Mouse (Mus musculus): ENCODE results near the gene Nudt9. TPM values are rescaled to one million over a fixed set of nuclear protein-coding genes. Genes with fewer than 3 reads are reported as not detected.
"Not testable (repeated sequence)": the region's sequence is repeated elsewhere in the genome, so short reads cannot be mapped to it uniquely, and the experiment has no call there.

Gene Nudt9
- total RNA-seq (2021) = 10 to 100 TPM; 38.9 to 39.9 TPM
- long read RNA-seq, experiment 1, transcript Nudt9-201 (8 exons, 1,488 nt) = major isoform, 70 of 88 reads
- long read RNA-seq, experiment 1, partial matches to known transcripts = 11 of 88 reads
- long read RNA-seq, experiment 1, other reads (novel, unspliced or antisense) = 7 of 88 reads
- long read RNA-seq, experiment 2, transcript Nudt9-201 (8 exons, 1,488 nt) = major isoform, 50 of 62 reads
- long read RNA-seq, experiment 2, partial matches to known transcripts = 3 of 62 reads
- long read RNA-seq, experiment 2, other reads (novel, unspliced or antisense) = 9 of 62 reads

DNA sequence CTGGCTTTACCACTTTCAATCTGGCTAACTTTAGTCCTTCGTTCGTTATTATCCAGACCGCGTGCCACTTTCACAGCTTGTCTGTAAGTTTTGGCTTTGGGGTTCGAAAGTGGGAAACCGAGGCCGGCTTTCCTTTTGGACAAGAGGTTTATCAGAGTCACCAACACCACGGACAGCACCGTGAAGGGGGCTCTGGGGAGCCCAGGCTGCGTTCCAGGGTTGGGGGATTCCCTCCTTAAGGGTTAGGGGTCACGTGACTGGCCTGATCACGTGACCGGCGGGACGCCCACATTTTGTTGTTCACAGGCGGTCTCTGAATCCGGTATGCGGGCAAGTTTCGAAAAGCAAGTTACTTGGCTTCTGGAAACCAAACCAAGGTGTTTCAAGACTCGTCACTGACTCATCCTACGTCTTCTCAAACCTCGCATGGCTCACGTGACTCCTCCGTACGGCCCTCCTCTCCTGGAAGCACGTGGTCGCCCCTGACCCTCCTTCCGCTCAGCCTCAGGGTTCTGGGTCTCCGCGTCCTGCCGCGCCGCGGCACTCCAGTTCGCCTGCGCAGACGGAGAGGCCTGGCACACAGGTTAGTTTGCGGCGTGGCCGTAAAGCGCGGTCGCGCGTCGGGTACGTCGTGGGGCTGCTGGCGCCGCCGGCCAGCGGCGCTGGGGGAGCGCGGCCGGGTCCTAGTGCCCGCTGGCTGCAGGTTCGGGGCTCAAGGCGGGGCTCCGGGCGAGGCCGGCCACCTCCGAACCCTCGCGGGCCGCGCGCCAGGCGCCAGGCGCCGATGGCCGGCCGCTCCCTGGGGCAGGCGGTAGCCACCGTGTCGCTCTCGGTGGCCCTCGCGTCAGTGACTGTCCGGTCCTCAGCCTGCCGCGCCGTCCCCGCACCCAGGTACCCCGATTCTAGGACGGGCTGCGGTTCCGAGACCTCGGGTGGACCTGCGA lies at the start of gene Nudt9:
TSS of gene Nudt9 (plus strand) at position 51 of the 944 bp plus-strand sequence.
- DNase-seq (ENCODE audit: low spot score in 2 of 2) = peak; percentile 92 to 98

DNA sequence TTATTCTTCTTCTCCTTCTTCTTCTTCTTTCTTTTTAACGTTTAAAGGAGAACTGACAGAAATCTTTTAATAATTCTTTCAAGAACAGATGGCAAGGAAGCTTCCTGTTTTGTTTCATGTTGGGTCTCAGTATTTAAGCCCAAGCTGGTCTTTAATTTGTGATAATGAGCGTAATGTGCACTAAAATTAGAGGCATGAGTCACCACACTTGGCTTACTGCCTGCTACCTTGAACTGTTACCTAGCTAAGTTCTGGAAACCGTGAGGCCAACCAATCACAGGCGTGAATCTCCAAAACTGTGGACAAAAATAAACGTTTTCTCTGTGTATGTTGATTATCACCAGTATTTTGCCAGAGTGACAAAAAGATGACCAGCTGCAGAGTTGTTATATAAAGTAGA lies 47.4 kb upstream of the Nudt9 start:
- DNase-seq (ENCODE audit: low spot score in 2 of 2) = no peak

DNA sequence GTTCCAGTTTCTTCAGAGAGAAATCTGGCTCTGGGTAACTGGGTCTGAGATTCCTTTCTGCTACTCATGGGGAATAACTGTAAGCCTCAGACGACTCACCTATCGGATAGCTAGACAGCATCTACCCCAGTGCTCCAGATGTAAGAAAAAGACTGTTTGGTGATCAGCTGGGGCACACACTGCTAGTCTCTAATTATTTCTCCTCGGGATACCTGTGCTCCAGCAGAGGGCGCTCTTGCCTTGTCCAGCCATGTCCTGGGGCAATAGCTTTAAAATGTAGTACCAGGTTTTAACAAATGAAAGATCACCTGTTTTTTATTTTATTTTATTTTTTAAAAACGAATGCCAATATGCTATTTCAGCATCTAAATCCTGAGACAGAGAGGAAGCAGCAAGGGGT lies 46.4 kb upstream of the Nudt9 start:
- DNase-seq (ENCODE audit: low spot score in 2 of 2) = peak; percentile 59 to 80

DNA sequence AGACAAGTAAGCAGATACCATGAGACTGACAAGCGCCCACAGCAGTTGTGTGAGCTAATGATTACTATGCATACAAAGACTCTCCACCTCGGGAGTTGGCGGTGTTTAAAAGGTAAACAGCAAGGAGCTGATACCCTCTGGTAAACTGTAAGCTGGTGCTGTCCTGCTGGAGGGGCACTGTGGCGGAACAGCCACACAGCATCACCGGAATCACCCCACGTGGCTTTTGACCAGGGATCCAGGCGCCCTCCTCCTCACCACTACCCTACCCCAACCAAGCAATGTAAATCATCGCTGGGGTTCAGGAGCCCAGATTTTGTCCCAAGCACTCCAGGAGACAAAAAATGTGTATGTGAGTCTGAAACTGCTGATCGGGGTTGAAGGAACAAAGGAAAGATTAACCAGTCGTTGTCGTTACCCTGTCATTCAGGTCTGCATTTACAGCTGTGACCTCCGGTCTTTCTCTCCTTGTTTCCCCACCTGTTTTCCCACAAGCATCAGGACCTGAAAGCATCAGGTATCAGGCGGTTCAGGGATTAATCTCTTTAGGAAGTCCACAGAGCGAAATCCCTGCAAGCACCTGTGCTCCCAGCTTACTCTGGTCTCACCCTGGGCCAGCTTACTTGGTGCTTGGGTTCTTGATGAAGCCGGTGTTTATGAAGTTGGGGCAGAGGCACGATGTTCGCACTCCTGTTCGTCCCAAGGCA lies 43.4 kb upstream of the Nudt9 start:
- DNase-seq (ENCODE audit: low spot score in 2 of 2) = no peak

DNA sequence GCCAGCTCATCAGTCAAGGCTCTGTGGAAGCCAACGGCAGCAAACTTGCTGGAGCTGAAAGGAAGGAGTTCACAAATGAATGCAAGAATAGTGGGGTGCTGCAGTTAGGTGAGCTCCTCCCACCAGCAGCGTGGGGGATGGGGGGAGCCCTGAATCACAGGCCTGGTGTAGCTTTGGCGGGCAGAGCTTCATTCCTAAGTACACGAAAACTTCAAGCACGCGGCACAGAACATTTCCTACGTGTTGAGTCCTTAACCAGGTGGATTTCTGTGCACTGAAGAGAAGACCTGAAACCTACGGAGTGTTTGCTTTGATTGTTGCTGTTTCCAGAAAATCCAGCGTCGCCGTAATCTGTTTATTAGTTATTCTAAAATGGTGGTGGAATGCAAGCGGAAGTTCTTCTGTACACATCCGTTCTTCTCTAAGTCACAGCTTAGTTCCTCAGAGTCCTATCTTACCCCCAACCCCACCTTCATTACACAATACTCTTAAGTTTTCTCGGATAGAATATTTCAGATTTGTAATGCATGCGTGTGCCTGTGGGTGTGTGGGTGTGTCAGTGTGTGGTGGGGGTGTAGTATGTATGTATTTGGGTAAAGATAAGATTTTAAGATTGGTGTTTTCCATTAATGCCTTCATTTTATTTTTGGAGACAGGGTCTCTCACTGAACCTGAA lies 42.7 kb upstream of the Nudt9 start:
- DNase-seq (ENCODE audit: low spot score in 2 of 2) = no peak

DNA sequence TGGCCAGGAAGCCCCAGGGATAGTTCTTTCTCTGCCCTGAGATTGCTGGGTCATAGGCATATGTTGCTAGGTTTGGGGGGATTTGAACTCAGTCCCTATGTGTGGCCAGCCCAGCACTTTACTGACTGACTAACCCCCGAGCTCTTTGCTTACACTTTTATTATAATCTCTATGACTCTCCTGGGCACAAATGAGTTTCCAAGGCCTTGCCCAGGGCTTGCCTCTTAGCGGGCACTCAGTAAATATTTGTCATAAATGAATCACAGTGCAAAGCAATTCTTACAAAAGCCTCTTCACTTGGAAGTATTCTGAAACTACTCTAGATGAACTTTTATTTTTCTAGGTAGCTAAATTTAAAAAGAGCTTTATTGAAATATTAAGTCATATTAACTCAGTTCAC lies 42.2 kb upstream of the Nudt9 start:
- DNase-seq (ENCODE audit: low spot score in 2 of 2) = no peak

DNA sequence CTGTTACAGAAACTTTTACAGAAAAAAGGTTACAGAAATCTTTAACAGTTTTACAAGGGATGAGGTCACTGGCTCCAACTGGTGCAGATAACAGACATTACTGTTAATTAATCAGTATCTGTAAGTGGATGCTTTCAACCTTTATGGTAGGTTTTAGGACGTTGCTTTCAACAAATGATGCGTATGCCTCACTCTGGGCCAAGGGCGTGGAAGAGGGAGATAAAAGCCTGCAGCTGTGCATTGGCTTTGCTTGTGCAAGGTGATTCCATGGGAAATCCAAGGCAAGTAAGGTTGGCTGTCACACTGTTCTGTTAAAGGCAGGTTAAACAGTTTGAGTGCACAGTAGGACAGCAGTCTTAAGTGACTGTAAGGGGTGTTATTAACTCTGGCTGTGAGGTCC lies 39.3 kb upstream of the Nudt9 start:
- no peak for DNase-seq (ENCODE audit: low spot score in 2 of 2)

DNA sequence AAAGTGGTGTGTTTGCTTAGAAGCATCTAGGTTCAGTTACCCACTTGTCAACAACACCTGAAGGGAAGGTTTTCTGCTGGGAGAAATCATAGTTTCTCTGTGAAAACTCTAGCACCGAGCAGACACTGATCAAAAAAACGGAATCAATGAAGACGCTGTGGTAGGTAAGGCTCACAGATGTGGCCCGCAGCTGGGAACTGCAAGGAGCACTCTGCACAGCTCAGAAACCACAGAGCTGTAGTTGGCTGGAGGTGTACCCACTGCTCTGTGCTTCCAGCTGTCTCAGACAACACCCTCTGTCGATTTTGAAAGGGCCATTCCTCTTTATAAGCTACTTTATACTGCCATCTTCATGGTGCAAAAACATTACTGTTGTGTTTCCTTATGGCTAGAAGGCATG lies 38.3 kb upstream of the Nudt9 start:
- DNase-seq (ENCODE audit: low spot score in 2 of 2) = no peak

DNA sequence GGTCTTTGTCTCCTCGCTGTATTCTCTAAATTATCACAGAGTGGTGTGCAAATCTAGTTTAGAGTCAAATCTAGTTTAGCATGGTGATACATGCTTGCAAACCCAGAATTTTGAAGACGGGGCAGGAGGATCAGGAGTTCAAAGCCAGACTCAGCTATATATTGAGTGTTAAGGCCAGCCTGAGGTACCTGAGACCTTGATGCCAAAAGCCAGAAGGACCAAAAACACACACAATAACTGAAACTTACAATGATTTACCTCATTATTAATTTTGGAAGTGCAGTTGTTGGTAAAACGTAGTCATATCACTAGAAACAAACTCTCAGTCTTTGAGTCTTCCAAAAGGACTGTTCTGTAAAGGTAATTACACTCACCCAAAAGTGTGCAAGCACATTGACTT lies 36.7 kb upstream of the Nudt9 start:
- DNase-seq (ENCODE audit: low spot score in 2 of 2) = no peak

DNA sequence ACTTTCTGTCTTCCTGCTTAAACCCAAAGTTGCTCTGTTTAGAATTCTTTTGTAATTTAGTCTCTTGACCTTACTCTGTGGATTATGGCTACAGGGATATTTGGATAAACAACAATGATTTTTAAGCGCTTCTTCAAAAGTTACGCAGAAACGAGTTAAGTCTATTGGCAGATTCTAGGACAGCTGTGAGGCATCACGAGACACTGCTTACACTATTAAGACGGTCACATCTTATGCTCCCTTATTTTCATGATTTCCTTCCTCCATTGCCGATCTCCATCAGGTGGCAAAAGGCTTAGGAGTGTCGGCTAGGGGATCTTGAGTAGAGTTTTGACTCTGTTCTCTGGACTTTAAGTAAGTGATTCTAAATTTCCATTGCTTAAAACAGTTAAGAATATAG lies 35.8 kb upstream of the Nudt9 start:
- no peak for DNase-seq (ENCODE audit: low spot score in 2 of 2)

DNA sequence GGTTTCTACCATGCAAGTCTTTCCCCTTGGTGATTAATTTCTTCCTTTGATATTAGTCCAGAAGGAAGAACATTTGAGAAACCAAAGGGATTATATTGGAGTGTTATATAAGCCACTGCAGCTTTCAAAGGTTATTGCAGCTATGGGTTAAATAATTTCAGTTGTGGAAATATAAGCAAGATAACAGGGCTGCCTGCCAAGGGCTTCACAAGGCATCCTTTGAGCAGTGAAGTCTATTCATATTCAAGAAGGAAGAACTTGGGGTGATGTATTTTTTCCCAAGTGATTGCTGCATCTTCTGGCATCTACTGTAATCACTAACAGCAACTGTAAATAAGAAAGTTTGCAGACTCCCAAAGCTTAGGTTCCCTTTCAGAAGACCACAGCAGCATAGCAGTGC lies 34.7 kb upstream of the Nudt9 start:
- no peak for DNase-seq (ENCODE audit: low spot score in 2 of 2)

DNA sequence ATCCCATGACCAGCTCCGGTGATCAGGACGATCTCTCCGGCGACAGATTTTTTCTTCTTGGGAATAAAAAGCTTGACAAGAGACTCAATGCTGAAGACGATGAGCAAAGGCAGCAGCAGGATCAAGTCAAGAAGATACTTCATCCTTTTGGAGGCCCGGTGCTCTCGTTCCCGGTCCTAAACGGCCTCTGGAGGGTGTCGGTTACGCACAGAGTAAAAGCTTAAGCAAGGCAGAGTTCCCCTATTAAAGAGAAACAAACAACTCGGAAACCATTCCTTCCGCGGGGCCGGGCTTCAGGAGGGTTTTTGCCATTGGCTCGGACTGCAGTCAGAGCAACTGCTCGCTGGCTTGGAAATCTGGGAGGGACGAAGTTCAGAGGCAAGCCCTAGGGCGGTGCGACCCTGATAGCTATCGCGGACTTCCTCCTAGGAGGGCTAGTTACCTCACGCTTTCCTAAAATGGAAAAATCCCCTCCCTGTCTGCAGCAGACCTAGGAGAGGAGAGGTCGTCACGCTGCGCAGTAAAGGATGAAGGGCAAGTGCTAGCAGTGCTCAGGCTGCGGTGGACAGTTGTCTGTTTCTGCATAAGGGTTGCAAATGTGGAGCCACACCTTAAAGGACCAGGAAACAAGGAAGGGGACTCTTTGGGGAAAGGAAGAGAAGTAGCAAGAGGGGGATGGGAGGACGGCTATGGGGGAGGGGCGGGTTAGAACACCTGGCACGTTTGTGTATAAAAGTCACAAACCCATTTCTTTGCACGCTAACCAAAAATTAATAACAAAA lies 24.3 kb upstream of the Nudt9 start, which contains the start of gene Hsd17b11:
TSS of gene Hsd17b11 (minus strand) at position 323 of the 782 bp plus-strand sequence.
- DNase-seq (ENCODE audit: low spot score in 2 of 2) = peak; percentile 74 to 85

DNA sequence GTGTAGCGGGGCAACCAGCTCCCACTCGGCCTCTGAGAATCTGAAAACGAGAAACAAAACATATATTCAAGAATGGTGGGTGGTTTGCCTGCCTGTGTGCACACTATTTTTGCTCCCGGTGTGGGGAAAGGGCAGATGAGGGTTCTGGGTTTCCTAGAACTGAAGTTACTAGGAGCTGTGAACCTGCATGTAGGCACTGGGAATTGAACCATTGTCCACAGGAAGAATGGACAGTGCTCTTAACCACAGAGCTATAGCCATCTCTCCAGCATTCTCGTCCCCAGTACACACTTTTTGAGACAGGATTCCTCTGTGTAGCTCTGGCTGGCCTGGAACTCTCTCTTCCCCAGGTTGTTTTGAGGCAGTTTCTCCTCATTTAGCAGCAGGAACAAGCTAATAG lies 23.5 kb upstream of the Nudt9 start:
- DNase-seq (ENCODE audit: low spot score in 2 of 2) = no peak

DNA sequence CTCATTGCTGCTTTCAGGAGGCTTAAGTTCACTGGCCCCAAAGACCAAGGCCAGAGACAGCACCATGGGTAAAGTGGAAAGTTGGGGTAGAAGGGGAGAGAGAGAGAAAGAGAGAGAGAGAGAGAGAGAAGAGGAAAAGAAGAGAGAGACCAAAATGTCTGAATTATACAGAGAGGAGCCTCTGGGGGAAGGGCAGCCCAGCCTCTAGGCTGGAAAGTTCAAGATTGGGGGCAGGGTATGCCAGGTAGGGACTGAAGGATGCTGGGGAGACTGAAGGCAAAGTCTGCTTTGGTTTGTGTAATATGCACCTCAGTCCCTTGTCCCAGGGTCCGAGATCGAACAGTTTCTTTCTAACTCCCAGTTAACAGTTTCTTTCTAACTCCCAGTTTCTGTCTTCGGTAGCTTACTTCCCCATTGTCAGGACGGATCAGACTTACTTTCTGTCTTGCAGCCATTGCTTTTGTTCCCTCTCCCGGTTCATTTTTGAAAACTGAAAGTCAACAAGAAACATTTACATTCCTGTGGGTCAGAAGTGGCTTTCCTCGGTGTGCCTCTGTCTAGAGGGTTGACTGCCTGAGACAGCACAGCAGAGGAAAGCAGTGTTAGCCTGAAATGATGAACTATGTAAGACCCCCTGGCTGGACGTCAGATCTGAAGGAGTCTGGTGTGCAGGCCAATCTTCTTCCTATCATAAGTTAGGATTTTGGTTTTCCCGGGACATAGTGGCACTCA lies 22.7 kb upstream of the Nudt9 start:
- DNase-seq (ENCODE audit: low spot score in 2 of 2) = no peak

DNA sequence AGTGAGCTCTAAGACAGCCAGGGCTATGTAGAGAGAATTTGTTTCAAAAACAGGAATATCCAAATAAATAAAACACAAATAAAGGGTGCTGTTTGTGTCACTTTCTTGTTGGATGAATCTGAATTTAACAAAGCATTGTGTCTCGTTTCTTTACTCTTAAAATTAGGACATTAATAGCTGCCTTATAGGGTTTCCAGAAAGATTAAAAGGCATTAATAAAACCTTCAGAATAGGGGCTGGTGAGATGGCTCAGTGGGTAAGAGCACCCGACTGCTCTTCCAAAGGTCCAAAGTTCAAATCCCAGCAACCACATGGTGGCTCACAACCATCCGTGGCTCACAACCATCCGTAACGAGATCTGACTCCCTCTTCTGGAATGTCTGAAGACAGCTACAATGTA lies 21.9 kb upstream of the Nudt9 start:
- DNase-seq (ENCODE audit: low spot score in 2 of 2) = not testable (repeated sequence)

DNA sequence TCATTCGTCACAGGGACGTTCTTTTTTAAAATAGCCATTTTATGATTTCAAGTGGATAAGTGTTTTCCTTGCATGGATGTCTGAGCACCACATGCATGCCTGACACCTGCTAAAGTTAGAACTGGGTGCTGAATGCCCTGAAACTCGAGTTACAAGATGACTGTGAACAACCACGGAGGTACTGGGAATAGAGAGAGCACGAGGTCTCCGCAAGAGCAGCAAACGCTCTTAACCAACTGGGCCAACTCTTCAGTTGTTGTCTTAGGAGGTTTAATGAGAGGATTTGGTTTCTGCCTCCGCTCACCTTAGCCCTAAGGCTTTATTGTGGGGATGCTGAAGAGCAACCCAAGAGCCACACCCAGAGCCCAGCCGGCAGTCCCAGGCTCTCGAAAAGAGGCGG lies 21.3 kb upstream of the Nudt9 start:
- no peak for DNase-seq (ENCODE audit: low spot score in 2 of 2)

DNA sequence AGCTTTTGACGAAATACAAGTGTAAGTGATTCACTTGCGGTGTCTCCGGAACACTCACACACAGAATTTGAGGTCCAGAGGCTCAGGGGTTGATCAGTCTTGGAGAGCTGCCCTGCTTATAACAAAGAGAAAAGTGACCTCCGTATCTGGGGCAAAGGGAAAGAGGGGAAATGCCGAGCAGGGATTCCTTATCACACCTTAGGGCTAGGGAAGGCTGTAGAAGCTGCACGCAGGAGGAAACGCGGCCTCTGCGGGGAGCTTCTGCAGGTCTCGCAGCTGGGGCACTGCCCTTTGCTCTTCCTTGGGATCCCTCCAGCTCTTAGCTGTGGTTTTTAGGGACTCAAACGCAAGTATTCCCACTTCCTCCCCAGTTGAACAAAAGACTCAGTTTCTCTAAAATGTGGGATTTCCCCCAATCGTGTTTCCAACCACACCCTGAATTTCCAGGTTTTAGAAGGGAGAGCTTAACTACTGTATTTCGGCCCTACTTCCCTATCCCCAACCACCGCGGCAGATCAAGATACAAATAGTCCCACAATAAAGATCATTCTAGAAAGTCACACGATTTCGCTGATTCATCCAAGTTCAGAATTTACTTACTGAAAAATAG lies 20.8 kb upstream of the Nudt9 start:
- no peak for DNase-seq (ENCODE audit: low spot score in 2 of 2)

DNA sequence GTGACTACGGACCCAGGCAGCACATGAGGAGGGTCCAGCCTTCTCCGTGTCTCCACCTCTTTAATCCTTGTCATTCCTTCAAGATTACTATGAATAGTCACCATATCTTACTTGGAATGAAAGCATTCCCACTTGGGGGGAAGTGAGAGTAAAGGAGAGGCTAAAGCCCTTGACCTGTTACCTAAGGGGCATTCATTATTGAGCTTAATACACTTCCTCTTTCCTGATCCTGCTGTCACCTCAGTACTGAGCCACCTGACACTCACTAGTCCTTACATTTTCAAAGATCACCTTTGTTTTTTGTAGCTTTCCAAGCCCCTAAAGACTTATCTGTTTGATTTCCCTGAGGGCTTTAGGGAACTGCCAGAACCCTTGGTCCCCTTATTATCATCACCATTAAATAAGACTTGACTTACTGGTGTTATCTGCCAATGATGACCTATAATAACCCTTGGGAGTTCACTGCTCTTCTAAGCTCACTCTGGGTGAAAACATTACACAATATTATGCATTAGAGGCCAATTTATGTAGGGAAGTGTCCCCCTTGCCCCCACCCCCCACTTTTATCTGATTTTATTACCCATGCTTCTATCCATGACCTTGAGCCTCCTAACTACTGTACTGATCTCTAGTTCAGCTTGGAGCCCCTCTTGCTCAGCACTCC lies 13.5 kb upstream of the Nudt9 start:
- DNase-seq (ENCODE audit: low spot score in 2 of 2) = no peak

DNA sequence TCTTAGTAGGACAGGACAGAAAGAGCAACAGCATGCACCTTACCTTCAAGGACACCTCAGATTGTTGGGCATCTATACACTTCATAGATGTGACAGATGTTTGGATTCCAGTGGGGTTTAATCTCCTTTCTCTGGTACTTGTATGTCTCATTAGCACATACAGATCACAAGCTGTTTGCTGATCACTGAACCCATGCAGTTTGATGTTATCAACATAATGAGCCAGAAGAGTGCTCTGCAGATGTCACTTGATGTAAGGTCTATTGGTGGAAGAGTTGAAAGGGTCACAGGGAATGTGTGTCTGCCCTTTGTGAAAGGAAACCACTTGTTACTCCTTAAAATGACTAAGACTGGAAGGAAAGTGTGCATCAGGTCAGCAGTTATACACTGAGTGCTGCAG lies 11.0 kb upstream of the Nudt9 start:
- DNase-seq (ENCODE audit: low spot score in 2 of 2) = no peak

All from gastrocnemius, postnatal 4 days (tissue).